Mouse (Mus musculus) erythroblast, embryonic 14.5 days (primary cell): ENCODE data around the gene Fzd9.

Experiments
- GATA1 ChIP-seq: IDR thresholded peaks from 2 replicates; pipeline ENCODE4 v1.6.1; 2012; ENCODE audit warnings: low read length, inconsistent platforms, mixed read lengths
- TAL1 ChIP-seq: IDR thresholded peaks from 3 replicates; pipeline ENCODE4 v1.6.1; 2012; ENCODE audit warnings: low read length, inconsistent platforms, mixed read lengths

DNA sequence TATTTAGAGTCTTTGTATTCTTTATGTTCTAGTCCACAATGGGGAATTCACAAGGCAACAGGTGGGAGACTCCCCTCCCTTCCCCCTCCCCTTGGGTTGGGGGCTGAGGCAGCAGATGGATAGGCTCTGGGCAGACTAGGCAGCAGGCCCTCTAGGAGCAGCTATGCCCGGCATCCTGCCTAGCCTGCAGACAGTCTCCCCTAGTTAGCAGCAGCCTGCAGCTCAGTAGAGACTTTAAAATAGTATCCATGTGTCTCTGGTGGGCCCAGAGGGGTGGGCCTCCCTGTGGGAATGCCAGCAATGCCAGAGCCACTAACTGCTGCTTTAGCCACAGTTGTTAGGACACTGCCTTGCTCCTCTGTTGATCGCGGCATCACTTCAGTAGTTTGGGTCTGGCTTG lies 8.4 kb downstream of the Fzd9 start:
- TF ChIP-seq GATA1 (no peak), TAL1 (no peak)
